Mouse (Mus musculus) heart, embryonic 11.5 days (tissue): ENCODE results near the gene Il1rl2. TPM values are rescaled to one million over a fixed set of nuclear protein-coding genes. Genes with fewer than 3 reads are reported as not detected.
A peak's percentile ranks its signal among the peaks of the same experiment; 100 is the strongest.

Experiments
- ATAC-seq: fragments of 200-750 bp; cut with Nextera tagmentation; replicated peaks from 2 replicates; pipeline ENCODE4 v1.8.0; 2017; ENCODE audit warnings: moderate library complexity; ENCODE audit not compliant: insufficient number of reproducible peaks, low FRiP score, low TSS enrichment
- H3K27ac ChIP-seq: fragments of 300-500 bp; sonication (generic); 2 replicates; pipeline ENCODE4 v1.5.1; 2014; ENCODE audit warnings: mild to moderate bottlenecking, low read depth, low read length
- H3K27me3 ChIP-seq: fragments of 300-500 bp; sonication (generic); 2 replicates; pipeline ENCODE4 v1.6.1; 2014; ENCODE audit warnings: mild to moderate bottlenecking, low read length, mixed read lengths; ENCODE audit not compliant: control insufficient read depth, insufficient read depth
- H3K36me3 ChIP-seq: fragments of 300-500 bp; sonication (generic); 2 replicates; pipeline ENCODE4 v1.6.1; 2014; ENCODE audit warnings: mild to moderate bottlenecking, low read length, moderate library complexity, mixed read lengths; ENCODE audit not compliant: control insufficient read depth, insufficient read depth
- H3K4me1 ChIP-seq: fragments of 300-500 bp; sonication (generic); 2 replicates; pipeline ENCODE4 v1.6.1; 2014; ENCODE audit warnings: low read length; ENCODE audit not compliant: control insufficient read depth, insufficient read depth
- H3K4me2 ChIP-seq: fragments of 300-500 bp; sonication (generic); 2 replicates; pipeline ENCODE4 v1.6.1; 2014; ENCODE audit warnings: mild to moderate bottlenecking, moderate library complexity
- H3K4me3 ChIP-seq: fragments of 300-500 bp; sonication (generic); 2 replicates; pipeline ENCODE4 v1.5.1; 2014; ENCODE audit warnings: low read depth, low read length
- H3K9ac ChIP-seq: fragments of 300-500 bp; sonication (generic); 2 replicates; pipeline ENCODE4 v1.6.1; 2014; ENCODE audit warnings: mild to moderate bottlenecking, low read depth, low read length, moderate library complexity
- H3K9me3 ChIP-seq: fragments of 300-500 bp; sonication (generic); replicated peaks from 2 replicates; pipeline ENCODE4 v1.6.1; 2016; ENCODE audit warnings: low read length; ENCODE audit not compliant: control insufficient read depth
- WGBS: fragments of 180-500 bp; shearing (Covaris S2); extraction: QIAGEN DNeasy Blood & Tissue Kit; methylation state at CpG from one replicate; pipeline ENCODE4 v1.1.7; 2014; ENCODE audit not compliant: insufficient replicate concordance; 5-methylcytosine and 5-hydroxymethylcytosine counted together
- polyA plus RNA-seq: library from polyadenylated mRNA; unstranded; fragments of >200 nt; fragmentation: Nextera tagmentation; extraction: Ambion mirVana; gene quantifications from 2 replicates; pipeline ENCODE4 v1.2.1, GENCODE M21; 2014

The Il1rl2 gene
- polyA plus RNA-seq, 1 experiment from 2014 or later, result 1.5 TPM

DNA sequence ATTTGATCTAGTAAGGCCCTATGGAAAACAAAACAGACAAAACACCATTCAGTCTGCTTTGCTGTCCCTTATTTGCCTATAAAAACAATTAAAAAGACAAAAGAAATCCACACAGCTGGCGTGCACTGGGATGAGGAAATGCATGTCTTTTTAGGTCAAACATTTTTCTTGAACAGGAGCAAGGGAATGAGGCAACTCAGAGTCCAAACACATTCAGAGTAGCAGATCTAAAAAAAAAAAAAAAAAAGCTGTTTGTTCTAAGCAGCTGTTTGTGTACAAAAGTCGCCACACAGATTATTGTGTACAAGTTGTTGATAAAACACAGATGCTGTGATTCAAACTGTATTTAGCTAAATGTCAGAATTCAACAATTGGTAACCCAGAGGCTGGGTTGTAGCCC lies 33.5 kb downstream of the Il1rl2 start:
- H3K36me3 ChIP-seq, result no peaks in the 10 kb centered on the region
- ATAC-seq, result no peak
- no peak overlapping the region for H3K27ac ChIP-seq
- no peaks in the 10 kb centered on the region for H3K27me3 ChIP-seq
- H3K9me3 ChIP-seq, result no peaks in the 10 kb centered on the region
- peaks cover 17% of the 10 kb centered on the region for H3K4me1 ChIP-seq
- H3K4me2 ChIP-seq, result no peak overlapping the region
- no peak overlapping the region for H3K9ac ChIP-seq
- H3K4me3 ChIP-seq, result no peak overlapping the region
- WGBS, result 61% methylated on average over 2 of the region's 2 CpGs

GRCm38 (mm10) chr1:40358351-40358750 lies 33.9 kb downstream of the Il1rl2 start:
- H3K27ac ChIP-seq, result no peak overlapping the region
- WGBS, result 36% methylated on average over 2 of the region's 2 CpGs

GRCm38 (mm10) chr1:40358771-40359181 lies 34.4 kb downstream of the Il1rl2 start:
- H3K4me3 ChIP-seq, result no peak overlapping the region
- no peaks in the 10 kb centered on the region for H3K27me3 ChIP-seq
- H3K4me2 ChIP-seq, result no peak overlapping the region
- H3K36me3 ChIP-seq, result no peaks in the 10 kb centered on the region
- 22% methylated on average over 4 of the region's 4 CpGs for WGBS
- no peaks in the 10 kb centered on the region for H3K9me3 ChIP-seq
- H3K4me1 ChIP-seq, result peaks cover 17% of the 10 kb centered on the region
- H3K27ac ChIP-seq, result no peak overlapping the region
- no peak overlapping the region for H3K9ac ChIP-seq
- peak; percentile 59; the same call in 1 of the 2 replicates for ATAC-seq

More at GRCm38 (mm10) chr1:40358351-40358750, 33.9 kb downstream of the Il1rl2 start:
- Histone ChIP-seq H3K4me3 (no peak overlapping the region), H3K9me3 (no peaks in the 10 kb centered on the region), H3K4me1 (peaks cover 17% of the 10 kb centered on the region), H3K4me2 (no peak overlapping the region), H3K27me3 (no peaks in the 10 kb centered on the region), H3K9ac (no peak overlapping the region), H3K36me3 (no peaks in the 10 kb centered on the region)
- ATAC-seq, result no peak

DNA sequence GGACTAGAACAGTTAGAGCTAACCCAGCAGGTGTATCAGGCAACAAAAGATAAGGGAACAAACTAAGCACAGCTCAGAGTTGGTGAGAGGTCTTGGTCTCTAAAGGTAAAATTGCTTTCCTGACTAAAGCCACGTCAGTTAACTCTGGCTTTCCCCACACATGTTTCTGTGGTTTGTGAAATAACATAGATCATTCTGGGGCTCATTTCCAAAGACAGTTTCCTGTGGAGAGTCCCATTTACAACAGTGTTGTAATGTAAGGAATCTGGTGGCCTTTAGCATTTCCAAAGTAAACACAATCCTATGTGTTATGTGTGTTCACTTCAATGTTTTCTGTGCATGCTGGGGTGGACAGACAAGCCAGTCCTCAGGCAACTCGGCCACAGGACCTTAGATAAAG lies 35.3 kb downstream of the Il1rl2 start:
- no peaks in the 10 kb centered on the region for H3K27me3 ChIP-seq
- WGBS, result 46% methylated on average over 2 of the region's 2 CpGs
- H3K9ac ChIP-seq, result no peak overlapping the region
- H3K4me1 ChIP-seq, result peaks cover 17% of the 10 kb centered on the region
- no peak overlapping the region for H3K4me3 ChIP-seq
- H3K4me2 ChIP-seq, result no peak overlapping the region
- H3K27ac ChIP-seq, result no peak overlapping the region
- no peaks in the 10 kb centered on the region for H3K36me3 ChIP-seq
- ATAC-seq, result no peak
- no peaks in the 10 kb centered on the region for H3K9me3 ChIP-seq

- H3K27ac ChIP-seq, result no peak overlapping the region
- H3K9ac ChIP-seq, result no peak overlapping the region
- 49% methylated on average over 7 of the region's 7 CpGs for WGBS
- no peak for ATAC-seq
- no peak overlapping the region for H3K4me3 ChIP-seq
- H3K9me3 ChIP-seq, result no peaks in the 10 kb centered on the region
- H3K36me3 ChIP-seq, result no peaks in the 10 kb centered on the region
- no peak overlapping the region for H3K4me2 ChIP-seq
- no peaks in the 10 kb centered on the region for H3K27me3 ChIP-seq
- peaks cover 14% of the 10 kb centered on the region for H3K4me1 ChIP-seq
These were observed 36.6 kb downstream of the Il1rl2 start for GRCm38 (mm10) chr1:40360969-40361368.

DNA sequence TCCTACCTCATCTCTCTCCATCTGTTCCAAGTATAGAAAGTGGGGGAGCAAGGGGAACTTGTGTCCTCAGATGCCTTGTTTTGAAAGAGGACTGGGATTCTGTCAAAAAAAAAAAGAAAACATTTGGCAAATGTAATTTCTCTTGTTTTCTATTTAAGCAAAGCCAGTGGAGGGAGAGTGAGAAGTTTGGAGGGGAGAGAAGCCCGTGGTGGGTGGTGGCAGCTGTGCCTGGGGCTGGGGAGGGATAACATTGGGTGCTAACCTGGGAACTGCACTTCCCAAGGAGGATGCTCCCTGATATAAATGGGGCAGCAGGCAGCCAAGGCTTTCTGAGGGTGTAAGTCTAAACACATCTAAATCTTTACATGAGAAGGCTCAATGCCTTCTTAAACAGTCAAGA lies 37.2 kb downstream of the Il1rl2 start:
- 48% methylated on average over 1 of the region's 1 CpGs for WGBS
- Histone ChIP-seq H3K4me1 (peaks cover 14% of the 10 kb centered on the region), H3K4me2 (no peak overlapping the region), H3K9ac (no peak overlapping the region), H3K4me3 (no peak overlapping the region), H3K36me3 (no peaks in the 10 kb centered on the region), H3K27ac (no peak overlapping the region), H3K27me3 (no peaks in the 10 kb centered on the region), H3K9me3 (no peaks in the 10 kb centered on the region)
- ATAC-seq, result no peak

- Histone ChIP-seq H3K27me3 (no peaks in the 10 kb centered on the region), H3K36me3 (no peaks in the 10 kb centered on the region), H3K27ac (no peak overlapping the region), H3K4me1 (peaks cover 14% of the 10 kb centered on the region), H3K4me3 (no peak overlapping the region), H3K4me2 (no peak overlapping the region), H3K9me3 (no peaks in the 10 kb centered on the region), H3K9ac (no peak overlapping the region)
- 65% methylated on average over 11 of the region's 11 CpGs for WGBS
- no peak for ATAC-seq
These were observed 38.4 kb downstream of the Il1rl2 start for GRCm38 (mm10) chr1:40362784-40363183.

DNA sequence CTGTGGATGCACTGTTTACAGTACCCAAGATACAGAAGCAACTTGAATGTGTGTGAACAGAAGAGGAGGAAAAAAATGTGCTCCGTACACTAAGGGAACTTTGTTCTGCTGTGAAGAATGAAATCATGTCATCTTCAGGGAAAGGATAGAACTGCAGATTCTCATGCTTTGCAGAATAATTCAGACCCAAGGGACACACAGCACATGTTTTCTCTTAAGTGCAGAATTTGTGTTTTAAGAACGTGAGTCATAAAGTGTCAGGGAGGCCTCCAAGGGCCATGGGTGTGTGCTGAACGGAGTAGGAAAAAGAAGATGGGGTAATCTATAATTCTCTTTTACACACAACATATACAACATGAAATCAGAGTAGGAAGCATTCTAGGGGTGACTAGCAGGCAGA lies 48.5 kb downstream of the Il1rl2 start:
- Histone ChIP-seq H3K9ac (no peak overlapping the region), H3K27me3 (no peaks in the 10 kb centered on the region), H3K4me2 (no peak overlapping the region), H3K9me3 (no peaks in the 10 kb centered on the region), H3K36me3 (no peaks in the 10 kb centered on the region), H3K4me1 (no peaks in the 10 kb centered on the region), H3K4me3 (no peak overlapping the region), H3K27ac (no peak overlapping the region)
- ATAC-seq, result no peak
- 82% methylated on average over 3 of the region's 3 CpGs for WGBS

GRCm38 (mm10) chr1:40375148-40375547 lies 50.7 kb downstream of the Il1rl2 start:
- Histone ChIP-seq H3K27me3 (no peaks in the 10 kb centered on the region), H3K9me3 (no peaks in the 10 kb centered on the region), H3K36me3 (no peaks in the 10 kb centered on the region), H3K27ac (no peak overlapping the region), H3K9ac (no peak overlapping the region), H3K4me2 (no peak overlapping the region), H3K4me3 (no peak overlapping the region), H3K4me1 (no peaks in the 10 kb centered on the region)
- ATAC-seq, result no peak
- 75% methylated on average over 4 of the region's 4 CpGs for WGBS
